Mouse (Mus musculus) left cerebral cortex, adult 11 months (tissue): ENCODE measurements around the gene Iah1.
A peak's percentile ranks its signal among the peaks of the same experiment; 100 is the strongest.

Source experiments
- DNase-seq: peaks from one replicate; pipeline ENCODE4 v3.0.0; 2022; ENCODE audit warnings: low spot score

The Iah1 gene

DNA sequence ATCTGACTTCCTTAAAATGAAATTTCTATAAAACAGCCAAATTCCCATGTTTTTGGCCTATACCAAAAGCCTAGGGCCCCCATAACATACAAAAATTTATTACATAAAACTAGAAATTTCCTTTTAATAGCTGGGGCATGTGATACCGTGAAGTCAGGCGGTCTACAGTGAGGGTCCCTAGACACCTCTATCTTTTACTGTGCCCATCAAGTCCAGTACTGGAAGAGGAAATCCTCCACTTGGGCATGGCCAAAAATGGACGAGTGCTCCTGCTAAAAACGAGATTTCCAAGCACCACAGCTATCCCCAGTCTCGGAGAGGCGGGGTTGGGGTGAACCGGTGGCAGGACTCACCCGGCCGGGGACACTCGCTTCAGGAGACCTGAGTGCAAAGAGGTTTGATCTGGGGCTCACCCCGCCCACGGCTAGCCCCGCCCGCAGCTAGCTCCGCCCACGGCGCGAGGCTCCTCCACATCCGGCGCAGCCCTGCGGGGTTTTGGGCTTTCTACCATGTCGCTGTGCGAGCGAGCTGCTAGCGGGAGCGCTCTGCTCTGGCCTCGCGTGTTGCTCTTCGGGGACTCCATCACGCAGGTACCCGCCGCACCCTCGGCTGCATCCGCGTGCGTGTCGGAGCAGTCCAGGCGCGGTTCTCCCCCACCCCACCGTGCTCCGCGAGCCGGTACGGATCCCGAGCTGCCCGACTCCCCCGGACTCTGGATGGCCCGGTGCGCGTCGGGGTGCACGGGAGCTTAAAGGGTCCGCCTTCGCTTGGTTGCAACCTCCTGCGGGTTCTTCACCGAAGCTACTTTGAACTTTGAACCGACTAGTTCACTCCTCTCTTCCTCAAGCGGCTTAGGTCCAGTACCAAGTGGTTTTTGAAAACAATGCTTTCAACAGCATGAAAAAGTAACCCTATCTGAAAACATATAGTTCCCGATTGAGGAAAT lies at the start of gene Iah1:
Gene Iah1 (plus strand): TSS at position 467 of the 946 bp plus-strand sequence.
- peak; percentile 47 for DNase-seq

DNA sequence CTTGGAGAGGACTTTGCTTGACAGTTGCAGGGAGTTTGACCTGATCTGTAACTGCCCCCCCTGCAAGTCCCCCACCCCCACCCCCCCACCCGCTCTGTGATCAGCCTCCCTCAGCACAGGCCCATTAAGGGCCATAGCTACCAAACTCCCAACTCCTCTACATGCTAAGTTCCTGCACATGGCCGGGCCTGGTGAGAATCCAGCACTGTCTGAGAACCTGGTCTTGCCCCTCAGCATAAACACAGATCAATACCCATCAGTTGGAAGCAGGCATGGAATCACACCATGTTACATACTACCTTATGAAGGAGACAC lies 49.4 kb upstream of the Iah1 start:
- DNase-seq: no peak

DNA sequence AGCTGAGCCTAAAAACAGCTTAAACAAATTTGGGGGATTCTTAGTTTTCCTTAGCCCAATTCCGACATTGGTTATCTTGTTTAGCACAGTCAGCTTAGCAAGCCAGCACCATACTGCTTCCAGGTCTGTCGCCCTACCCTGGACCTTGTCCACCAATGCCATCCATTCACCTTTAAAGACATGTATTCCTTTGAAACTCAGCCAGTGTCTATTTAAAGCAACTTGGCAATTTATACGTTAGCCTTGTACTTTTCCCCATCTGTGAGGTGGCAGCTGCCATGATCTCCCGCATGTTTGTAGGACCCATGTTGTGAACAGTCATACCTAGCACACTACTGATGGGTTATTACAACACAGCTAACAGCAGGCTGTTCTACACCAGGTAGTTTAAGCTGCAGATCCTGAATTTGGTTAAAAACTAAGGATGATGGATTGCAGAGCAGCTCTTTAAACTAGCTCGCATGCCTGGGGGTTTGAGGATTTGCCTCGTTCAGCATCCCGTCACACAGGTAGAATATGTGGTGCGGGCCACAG lies 48.0 kb upstream of the Iah1 start:
- DNase-seq: no peak

DNA sequence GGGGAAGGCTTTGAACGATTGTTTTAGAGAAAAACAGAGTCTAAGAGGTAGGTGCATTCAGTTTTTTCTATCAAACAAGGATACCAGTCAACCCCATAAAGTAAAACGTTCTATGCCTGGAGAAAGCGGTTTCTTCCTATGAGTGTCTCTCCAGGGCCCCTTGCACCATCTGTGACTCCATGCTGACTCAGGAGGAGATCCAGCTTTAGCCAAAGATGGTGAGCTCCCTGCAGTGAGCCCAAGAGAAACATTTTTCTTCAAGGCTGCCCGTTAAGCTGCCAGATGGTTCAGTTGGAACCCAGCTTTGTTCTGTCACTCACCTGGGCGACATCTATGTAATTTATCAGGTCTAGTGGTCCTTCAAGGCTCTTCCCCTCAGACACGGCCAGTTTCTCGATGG lies 41.7 kb upstream of the Iah1 start:
- DNase-seq: no peak

DNA sequence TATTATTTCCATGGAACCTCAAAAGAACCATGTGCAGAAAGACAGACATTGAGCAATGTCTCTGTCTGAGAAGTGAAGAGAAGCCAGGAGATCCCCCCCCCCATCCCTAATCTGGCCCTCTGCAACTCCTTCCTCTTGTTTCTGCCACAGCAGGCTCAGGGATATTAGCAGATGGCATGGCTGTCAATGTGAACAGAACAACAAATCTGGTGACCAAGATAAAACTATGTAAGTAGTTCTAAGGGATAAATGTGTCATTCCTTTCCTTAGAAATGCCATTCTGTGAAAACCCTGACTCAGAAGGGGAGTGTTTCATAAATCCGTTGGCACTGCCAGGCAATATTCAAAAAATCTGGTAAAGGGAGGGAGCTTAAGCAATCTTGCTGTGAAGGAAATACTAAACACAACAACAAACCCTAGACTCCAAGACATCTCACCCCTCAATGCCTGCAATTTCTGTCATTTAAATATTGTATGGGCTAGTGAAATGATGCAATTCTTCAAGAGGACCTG lies 38.8 kb upstream of the Iah1 start:
- DNase-seq: no peak

DNA sequence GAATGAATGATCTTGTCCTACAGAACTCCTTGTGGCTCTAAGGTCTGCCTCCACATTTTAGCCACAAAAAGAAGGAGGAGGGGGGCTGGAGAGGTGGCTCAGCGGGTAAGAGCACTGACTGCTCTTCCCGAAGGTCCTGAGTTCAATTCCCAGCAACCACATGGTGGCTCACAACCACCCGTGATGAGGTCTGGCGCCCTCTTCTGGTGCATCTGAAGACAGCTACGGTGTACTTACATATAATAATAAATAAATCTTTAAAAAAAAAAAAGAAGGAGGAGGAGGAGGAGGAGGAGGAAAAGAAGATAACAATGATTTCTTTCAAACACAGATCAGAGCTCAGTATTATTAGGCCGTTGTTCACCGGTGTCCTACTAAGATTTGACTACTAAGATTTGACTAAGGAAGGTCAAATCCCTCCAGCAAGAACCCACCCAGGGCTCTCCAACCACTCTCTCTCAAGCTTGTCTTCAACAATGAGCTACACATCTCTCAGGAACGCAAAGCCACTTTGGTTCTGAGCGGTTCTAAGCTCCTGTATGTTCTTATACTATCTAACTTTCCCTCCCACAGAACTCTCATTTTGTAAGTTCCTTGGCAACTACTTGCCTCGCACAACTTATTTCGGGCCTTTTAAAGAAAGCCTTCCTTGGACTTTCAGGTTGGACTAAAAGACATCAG lies 31.3 kb upstream of the Iah1 start, which contains the start of gene Cpsf3:
Gene Cpsf3 (plus strand): TSS at position 631 of the 681 bp plus-strand sequence.
- no peak for DNase-seq

DNA sequence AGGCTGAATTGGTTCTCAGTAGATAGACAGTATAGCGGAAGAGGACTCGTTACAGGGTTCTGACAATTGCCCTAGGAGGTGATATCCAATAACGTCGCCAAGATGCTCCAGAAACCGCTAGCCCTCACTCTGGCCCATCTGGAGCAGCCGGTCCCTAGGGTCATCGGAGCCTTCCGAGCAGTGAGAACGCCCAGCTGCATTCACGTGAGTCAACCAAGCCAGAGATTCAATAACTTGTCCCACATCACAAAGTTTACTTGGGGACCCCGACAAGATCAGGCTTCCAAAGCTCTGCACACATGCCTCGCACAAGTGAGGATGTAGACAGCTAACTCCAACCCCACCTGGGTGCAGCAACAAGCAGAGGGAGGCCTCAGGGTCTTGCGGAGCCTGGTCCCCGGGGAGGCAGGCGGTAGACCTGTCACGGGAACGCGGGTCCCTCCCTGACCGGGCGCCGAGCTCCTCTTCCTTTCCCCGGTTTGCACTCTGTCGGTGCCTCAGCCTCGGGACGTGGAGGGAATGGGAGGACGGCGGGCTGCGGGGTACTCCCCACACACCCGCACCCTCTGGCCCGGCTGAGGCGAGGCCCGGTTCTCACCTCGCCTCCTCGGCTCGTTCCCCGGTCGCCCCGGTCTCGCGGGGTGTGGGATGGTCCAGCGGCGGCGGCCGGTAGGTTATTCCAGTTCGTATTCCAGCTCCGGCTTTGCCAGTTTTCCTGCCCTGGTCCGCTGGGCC lies 30.5 kb upstream of the Iah1 start:
- no peak for DNase-seq

DNA sequence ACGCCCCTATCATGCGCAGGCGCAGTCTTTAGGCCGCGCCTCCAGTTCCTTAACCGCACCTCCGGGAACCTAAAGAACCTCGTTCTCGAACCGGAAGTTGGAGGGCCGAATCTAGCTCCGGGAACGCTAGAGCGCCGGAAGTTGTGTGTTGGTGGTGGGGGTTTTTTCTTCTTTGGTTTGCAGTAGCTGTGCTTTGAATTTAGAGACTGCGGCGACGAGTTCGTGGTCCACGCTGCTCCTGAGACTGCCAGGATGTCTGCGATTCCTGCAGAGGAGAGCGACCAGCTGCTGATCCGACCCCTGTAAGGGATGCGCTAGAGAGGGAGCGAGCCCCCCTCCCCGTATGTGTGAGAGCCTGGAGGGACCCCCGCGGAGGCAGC lies 30.0 kb upstream of the Iah1 start, which contains the start of gene Itgb1bp1:
Gene Itgb1bp1 (minus strand): TSS at position 42 of the 380 bp plus-strand sequence.
- DNase-seq: peak; percentile 96

DNA sequence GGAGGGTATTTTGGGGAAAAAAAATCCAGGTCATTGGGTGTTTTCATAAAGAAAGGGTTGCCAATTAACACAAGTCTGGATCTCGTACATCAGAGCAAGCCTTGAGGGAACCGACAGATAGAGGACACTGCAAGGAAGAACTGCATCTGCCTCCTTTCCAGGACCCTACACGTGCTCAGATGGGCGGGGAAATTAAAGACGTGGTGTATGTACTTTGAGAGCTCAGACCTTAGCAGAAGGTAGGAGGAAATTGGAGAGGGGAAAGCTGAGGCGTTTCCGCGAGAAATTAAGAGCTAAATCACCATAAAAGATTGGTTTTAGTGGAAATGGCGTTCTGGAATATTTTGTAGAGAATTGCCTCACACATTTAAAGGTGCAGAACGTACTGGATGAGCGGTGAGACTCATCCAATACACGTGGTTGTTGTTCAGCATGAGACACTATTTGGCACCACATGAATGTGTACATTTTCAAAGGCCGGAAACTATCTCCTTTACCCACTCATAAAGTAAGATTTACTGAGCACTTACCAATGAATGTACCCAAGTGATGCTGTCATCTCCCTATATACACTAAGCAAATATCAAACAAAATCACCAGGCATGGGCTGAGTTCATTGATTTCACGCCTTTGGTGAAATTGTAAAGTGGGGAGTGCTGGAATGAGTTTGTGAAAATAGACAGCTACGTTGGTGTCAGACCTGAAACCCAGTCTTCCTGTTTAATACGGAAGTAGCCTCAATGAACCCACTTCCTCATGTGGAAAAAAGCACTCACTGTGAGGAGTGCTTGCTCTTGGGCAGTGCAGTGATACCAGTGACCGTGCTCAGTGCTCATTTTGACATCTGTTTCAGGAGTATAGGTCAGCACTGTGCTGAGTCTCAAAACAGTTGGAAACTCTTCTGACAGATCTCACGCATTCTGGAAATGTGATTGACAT lies 29.2 kb upstream of the Iah1 start:
- no peak for DNase-seq

DNA sequence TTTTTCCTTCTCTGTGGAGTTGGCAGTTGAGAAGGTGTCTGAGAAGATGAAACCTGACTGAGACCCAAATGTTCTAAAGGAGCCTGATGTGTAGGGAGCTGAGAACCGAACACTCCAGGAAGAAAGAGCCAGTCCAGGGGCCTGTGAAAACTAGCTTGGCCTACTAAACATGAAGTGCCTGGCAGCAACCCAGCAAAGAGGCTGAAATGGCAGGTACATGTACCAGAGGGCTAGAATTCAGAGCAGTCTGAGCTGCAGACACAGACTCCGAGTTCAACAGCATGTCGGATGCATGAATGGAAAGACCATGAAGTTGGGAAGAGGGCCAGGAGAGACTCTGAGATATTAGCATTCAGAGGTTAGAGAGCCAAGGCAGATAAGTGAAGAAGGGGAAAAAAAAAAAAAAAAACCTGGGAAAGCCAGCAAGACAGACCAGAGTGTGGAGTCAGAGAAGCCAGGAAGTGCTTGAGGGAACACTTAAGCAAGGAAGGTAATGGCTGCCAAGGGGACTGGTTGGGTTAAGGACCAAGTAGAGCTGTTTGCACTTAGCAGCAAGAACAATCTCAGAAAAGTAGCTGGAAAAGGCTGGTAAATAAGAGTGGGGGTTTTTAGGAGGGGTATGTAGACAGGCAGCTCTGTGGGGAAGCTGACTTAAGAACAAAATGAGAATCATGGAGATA lies 27.3 kb upstream of the Iah1 start:
- no peak for DNase-seq

DNA sequence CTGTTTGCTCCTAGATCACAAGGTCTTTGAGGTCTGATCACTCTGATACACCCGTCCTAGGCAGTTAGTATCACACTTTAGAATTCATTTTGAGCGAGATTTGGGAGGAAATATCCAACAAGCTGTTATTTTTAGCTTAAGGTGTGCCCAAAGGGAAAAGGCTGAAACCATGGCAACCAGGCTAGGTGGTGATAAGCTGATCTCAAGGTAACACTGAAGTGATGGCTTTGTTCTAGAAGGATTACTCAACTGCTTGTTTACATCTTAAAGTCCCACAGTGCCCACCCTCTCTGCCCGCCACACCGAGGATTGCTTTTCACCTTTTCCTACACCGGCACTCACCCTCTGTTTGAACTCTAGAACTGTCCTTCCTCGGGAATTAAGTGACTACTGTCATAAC lies 26.5 kb upstream of the Iah1 start:
- DNase-seq: no peak

DNA sequence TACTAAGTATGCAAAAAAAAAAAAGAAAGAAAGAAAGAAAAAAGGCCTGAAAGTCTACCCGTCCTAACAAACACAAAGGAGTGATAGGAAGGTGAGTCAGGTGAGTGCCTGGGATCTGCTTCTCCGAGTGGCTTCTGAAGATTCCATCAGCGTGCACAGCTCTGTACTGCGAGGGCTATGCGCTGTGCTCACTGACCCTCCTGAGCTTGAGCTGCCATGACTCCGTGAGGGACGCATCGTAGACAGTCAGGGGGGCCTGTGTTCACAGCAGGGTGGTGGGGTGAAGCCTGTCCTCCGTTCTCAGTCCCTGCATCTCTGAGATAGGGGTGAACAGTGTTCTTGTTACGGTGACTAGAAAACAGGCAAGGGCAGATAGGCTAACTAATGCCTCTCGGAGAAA lies 17.3 kb upstream of the Iah1 start:
- DNase-seq: no peak

DNA sequence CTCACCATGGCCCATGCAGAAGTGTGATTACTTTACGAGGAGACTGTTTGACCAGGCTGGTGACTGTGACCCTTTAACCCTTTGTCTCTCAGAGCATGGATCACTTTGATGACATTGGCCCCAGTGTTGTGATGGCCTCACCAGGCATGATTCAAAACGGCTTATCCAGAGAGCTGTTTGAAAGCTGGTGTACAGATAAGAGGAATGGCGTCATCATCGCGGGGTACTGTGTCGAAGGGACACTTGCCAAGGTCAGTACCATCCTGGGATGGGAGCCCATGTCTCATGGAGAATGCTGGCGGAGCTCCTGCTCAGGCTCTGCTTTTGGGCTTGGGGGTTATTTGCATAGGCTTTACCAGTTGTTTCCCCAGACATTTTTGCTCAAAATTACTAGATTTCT lies 14.9 kb upstream of the Iah1 start:
- DNase-seq: no peak

DNA sequence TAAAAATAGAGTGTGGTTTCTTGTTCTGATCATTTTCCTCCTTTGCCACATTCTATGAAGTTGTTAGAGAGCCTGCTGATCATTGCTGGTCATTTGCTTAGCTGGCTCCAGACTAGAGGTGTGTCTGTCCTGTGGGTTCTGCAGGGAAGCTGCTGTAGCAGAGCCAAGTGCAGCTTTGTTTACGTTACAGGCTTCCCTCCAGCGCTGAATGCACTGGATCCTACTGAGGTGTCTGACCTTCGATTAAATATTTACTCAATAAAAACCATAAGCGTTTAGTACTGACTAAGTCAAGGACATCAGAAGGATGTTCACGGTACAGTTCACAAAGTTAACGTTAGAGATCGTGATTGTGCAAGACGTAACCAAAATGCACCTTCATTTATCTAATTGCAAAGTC lies 14.3 kb upstream of the Iah1 start:
- no peak for DNase-seq

DNA sequence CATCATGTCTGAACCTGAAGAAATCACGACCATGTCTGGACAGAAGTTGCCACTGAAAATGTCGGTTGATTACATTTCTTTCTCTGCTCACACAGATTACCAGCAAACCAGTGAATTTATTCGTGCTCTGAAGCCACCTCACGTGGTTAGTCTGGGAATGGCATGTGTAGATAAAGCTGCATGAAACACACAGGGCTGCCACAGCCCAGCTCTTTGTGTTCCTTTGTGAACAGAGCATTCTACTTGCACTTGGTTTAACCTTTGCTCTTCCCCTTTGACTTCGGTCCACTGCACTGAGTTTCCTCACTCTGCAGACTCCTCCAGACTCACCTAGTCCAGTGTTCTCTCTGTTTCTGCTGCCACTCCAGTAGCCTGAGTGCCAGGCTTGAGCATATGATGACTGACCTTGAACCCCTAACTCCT lies 13.8 kb upstream of the Iah1 start:
- no peak for DNase-seq

DNA sequence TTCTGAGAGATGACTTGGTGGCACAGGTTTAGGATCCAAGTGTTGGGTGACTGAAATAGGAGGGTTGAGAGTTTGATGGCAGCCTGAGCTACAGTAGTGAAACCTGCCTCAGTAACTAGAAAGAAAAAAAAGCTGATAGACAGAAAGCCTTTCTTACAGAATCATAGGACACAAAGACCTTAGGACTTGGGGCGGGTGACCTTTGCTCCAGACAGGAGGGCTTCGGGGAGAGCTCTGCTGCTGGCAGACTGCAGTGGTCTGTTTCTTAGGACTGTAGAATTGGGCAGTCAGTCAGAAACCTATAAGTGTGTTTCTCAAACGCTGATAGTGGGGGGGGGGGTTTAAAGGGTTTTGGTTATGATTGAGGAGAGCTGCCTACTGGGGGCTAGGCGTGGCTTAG lies 10.4 kb upstream of the Iah1 start:
- DNase-seq: no peak

DNA sequence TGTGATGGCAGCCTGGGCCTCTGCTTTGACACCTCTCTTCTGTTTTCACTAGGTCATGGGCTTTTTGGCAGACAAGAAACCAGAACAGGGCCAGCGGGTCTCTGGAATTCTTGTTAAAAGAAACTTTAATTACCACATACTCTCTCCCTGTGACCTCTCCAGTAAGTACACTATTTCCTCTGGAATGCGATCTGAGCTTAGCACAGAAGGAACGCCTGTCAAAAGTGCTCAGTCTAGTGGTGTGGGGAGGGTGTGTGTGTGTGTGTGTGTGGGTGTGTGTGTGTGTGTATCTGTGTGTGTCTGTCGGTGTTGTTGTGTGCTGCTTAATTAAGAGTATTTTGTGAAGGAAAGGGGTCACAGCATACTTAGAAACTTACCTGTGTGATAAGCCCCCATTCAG lies 9.5 kb upstream of the Iah1 start:
- DNase-seq: no peak

DNA sequence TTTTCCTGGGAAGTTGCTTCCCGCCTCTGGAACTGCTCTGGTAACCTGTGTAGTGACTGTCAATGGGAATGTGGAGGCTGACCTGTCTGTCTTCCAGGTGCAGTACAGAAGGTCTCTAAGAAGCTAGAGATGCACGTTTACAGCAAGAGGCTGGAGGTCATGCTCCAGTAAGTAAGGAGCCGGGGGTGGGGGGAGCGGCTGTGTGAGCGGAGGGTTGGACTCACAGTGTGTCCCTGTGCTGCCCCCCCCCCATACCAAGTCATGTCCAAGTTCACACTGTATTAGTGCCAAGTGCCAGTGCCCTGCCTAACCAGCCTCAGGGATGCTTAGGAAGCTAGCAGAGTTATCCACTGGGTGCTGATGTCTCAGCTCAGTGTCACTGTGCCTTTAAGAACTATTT lies 4.0 kb upstream of the Iah1 start:
- no peak for DNase-seq

DNA sequence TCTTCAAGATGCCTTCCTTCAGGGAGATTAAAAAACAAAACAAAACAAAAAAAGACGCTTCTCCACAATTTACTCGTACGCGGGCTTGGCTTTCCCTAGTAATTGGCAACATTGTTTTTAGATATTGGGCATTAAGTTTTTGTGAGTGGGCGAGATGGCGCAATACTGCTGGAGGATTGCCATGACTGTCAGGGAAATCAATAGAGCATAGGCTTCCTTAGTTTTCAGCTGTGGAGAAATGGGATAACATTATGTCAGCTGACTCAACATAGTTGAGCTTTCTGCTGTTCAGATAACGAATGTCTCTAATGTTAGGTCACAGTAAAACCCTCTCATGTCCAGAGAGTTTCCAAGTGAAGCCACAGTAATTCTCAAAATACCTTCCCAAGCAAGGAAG lies 678 bp downstream of the Iah1 start:
- DNase-seq: no peak

DNA sequence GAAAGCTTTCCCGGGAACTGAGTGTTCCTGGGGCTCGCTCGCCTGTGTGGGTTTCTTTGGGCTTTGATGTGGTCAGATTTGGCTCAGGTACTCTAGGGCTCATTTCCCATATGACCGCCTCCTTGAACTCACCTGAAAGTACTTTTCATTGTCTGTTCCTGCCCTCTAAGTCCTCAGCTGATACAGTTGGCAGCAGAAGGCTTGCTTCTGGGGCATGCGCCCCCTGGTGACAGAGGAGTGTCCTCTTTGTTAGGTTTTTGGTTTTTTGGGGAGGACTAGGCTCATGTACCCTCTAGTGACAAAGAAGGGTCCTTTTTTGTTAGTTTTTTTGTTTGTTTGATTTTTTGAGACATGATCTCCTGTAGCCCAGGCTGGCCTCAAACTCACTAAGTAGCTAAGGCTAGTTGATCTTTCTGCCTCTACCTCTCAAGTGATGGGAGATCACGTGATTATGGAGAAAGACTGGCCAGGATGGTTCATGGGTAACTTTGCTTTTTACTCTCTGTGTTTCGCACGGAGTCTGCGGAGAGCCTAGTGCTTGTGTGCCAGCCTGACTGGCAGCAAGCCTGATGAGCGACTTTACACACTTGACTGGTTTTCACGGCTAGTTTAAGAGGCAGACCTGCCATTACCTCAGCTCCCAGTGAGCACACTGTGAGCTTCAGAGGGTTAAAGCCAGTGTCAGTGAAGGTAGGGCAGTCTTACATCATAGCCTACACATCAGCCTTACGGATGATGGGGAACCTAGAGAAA lies 2.1 kb downstream of the Iah1 start:
- DNase-seq: no peak
